Mouse (Mus musculus) CD4-positive, CD25-positive, alpha-beta regulatory T cell, adult 2 months (primary cell): ENCODE measurements around the gene Zfp687.
"Not testable (repeated sequence)": the region's sequence is repeated elsewhere in the genome, so short reads cannot be mapped to it uniquely, and the experiment has no call there.

Experiments
- DNase-seq: peaks from one replicate; pipeline ENCODE4 v3.0.0-alpha.2; 2012; ENCODE audit warnings: low read depth, low spot score

Gene Zfp687

DNA sequence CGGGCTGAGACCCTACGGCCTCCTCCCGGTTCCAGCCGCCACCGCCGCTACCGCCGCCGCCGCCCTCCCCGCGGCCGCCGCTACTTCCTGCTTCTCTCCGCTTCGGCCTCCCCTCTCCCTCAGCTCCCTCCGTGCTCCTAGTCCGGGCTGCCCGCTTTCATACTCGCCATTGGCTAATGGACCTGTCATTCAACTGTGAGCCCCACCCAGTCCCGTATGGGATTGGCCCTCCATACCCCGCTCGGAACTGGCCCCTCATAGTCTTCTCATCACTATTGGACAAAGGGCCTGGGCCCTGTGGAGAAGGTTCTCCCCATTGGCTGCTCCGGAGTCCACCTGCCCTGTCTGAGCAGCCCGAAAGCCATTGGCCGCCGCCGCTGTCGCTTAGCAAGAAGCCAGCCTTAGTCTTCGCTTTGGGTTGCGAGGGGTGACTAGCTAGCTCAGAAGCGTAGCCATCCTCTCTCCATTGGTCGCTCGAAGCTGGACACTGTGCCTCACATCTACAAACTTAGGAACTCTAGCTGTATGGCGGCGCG lies at the start of gene Zfp687:
TSS of gene Zfp687 (minus strand) at position 112 of the 536 bp plus-strand sequence.
- DNase-seq = peak; percentile 98

DNA sequence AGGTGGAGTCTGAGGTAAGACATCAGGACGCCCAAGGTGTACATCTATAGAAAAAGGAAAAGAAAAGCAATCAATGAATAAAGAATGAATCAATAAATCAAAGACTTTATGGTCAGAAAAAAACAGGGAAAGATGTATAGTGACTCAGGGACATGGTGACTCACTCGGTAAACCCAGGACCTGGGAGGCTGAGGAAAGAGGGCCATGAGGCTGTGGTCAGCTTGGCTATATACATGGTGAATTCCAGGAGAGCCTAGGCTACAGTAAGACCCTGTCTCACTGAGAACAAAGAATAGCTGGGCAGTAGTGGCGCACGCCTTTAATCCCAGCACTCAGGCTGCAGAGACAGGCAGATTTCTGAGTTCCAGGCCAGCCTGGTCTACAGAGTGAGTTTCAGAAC lies 48.5 kb upstream of the Zfp687 start:
- DNase-seq = no peak

DNA sequence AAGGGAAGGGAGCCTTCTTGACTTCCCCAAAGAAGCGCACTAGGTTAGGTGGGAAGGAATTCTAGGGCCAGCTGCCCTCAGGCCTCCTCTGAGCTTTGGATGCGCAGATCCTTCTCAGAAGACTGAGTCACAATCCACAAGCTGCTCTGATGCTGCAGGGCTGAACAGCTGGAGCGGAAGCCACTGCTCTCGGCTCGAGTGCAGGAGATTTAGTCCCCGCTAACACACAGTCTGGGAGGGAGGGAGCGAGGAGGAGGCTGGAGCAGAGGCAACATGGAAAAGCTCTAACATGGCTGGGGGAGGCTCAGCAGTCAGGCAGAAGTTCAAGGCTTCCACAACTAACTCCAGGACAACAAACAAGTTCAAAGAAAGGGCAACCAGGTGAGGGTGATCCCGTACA lies 42.8 kb upstream of the Zfp687 start:
- no peak for DNase-seq

DNA sequence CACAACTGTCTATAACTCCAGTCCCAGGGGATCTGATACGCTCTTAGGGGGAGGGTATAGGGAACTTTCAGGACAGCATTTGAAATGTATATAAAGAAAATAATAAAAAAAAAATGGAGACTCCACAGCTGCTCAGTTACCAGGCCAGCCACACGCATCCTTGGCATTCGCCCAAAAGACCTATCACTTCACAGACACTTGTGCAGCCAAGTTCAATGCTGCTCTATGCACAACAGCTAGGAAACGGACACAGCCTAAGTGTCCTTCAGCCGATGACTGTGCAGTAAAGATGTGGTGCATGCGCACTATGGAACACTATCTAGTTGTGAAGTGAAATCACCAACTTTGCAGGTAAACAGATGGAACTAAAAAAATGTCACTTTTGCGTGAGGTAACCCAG lies 41.0 kb upstream of the Zfp687 start:
- DNase-seq = no peak

DNA sequence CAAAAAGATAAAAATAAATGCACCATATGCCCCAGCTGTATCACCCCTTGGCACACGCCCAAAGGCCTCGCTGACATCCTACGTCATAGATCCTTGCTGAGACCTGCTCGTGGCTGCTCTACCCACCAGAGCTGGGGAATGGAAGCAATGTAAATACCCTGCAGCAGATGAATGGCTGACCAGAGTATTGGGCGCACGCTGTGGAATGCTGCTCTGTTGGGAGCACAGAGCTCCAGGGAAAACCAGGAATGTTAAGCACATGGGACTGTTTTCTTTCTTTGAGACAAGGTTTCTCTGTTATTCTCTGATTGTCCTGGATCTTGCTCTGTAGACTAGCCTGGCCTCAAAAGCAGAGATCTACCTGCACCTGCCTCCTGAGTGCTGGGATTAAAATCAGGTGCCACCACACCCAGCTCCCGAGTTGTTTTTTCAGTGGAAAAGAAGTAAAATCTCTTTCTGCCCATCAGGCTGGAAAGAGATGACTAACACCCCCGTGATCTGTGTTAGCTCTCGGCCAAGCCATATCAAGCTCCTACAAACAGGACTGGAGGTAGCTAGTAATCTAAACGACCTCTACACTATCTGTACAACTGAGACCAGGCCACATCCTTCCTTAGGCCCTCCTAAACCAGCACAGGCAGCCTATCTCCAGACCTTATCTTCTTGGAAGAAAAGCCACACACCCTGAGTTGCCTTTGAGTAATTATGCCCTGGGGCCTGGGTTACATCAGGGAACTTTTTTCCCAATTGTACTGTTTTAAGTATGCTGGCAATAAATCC lies 39.4 kb upstream of the Zfp687 start:
- peak; percentile 20 for DNase-seq

DNA sequence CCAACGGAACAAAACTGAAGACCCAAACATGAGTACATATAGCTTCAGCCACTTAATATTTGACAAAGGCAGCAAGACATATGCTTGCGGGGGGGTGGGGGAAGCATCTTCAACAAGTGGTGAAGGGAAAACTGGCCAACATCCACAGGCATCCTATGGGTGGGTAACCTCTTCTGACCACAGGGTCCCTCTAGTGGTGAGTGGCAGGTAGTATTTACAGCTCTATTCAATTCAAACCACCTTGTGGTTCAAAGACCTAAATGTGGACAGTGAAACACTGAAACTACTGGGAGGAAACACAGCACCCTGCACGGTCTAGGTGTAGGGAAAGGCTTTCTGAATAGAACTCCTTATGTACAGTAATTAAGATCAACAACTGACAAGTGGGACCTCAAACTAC lies 38.5 kb upstream of the Zfp687 start:
- peak; percentile 74 for DNase-seq

DNA sequence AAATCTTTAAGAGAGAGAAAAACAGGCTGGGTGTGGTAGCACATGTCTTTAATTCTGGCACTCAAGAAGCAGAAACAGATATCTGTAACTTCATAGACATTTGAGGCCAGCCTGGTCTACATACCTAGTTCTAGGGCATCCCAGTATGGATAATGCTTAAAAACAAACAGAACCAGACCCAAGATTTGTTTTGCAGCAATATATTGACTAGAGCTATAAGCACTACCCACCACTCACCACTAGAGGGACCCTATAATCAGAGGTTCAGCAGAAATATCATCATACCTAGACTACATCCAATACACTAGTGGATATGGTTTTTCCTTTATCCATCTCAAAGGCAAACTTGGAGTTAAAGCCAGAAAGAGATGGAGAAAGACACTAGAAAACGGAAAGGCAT lies 37.7 kb upstream of the Zfp687 start:
- DNase-seq = peak; percentile 80

DNA sequence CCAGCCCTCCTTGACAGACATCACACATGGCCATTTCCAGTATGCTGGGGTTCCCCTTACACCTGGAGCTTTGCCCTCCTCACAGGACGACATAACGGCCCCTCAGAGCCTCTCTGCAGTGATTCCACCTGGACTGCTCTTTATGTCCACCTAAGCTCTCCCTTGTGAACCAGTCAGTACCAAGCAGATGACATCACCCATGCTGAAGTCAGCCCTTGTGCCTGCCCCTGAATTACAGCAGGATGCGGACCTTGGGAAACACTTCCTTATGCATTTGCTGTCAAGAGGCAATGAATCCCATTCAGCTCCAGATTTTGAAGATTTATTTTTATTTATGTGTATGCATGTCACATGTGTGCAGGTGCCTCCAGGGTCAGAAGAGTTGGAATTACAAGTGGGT lies 32.7 kb upstream of the Zfp687 start:
- DNase-seq = no peak

DNA sequence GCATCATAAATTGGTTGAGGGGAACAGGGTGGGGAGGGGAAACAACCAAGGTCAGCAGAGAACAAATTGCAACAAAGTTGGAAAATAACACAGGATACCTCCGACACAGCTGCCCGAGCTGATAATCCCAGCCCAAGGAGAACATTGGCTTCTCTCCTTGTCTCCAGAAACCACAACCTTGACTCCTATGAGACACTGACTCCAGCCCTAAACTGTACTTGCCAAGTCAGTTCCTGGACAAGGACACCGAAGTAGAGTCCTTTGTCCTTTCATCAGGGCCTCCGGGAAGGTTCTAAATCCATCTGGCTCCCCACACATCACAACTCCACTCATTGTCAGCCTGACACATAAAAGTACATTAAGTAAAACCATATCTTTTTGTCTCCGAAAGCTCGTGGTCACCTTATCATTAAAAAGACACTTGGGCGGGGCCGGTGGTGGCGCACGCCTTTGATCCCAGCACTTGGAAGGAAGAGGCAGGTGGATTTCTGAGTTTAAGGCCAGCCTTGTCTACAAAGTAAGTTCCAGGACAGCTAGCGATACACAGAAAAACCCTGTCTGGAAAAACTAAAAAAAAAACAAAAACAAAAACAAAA lies 31.3 kb upstream of the Zfp687 start:
- no peak for DNase-seq

DNA sequence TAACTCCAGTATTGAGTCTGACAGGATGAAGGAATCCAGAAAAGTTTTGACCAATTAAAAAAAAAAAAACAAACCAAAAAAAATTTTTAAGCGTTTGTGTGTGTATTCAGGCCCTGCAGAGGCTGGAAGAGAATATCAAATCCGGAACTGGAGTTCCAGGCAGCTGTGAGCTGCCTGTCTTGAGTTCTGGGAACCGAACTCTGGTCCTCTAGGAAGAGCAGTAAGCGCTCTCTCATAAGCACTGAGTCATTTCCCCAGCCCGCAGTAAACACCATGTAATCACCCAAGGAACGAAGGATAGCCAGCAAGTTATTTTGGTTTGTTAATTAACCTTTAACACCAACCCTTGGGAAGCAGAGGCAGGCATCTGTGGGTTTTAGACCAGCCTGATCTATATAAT lies 28.0 kb upstream of the Zfp687 start:
- no peak for DNase-seq

DNA sequence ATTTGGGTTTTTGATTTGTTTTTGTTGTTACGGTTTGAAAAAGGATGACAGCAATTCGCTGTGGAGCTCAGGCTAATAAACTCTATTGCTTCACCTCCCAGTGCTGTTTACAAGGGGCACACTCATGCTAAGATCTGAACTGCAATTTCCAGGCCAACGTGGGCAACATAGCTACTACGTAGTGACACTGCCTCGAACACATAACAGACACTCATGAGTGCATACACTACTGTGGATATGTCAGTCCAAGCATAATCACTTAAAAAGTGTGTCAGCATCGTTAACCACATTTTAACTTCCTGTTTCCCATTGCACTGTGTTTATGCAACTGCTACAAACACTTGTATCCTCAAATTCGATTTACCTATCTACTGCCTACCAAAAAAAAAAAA lies 27.6 kb upstream of the Zfp687 start:
- DNase-seq = peak; percentile 62

DNA sequence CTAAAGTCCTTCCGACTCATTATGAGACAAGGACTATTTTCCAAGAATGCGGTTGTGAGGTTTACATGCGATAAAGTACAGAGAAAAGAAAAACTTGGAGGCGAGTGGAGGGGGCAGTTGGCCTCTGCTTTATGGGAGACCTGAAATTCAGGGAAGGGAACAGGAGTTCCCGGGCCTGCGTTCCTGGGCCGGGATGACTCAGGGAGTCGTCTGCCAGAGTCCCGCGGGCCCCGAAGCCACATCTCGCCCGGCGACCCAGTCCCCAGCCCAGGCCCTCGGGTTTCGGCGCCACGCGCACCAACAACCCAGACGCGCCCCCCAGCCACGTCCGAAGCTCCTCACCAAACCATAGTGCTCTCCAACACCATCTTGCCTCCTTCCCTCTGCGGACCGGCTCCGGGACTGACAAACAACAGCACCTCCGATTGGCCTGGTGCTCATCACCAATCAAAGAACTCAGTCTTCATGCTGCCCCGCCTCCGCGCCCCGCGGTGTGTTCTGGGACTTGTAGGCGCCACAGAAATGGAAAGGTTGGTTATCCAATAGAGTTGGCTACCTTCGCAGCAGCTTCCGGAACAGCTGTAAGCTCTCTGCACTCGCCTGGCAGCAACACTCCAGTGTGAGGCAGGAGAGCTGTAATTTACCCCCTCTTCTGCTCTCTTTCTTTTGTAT lies 27.1 kb upstream of the Zfp687 start, which contains the start of gene Psmd4:
TSS of gene Psmd4 (minus strand) at position 449 of the 672 bp plus-strand sequence.
- DNase-seq = peak; percentile 98

DNA sequence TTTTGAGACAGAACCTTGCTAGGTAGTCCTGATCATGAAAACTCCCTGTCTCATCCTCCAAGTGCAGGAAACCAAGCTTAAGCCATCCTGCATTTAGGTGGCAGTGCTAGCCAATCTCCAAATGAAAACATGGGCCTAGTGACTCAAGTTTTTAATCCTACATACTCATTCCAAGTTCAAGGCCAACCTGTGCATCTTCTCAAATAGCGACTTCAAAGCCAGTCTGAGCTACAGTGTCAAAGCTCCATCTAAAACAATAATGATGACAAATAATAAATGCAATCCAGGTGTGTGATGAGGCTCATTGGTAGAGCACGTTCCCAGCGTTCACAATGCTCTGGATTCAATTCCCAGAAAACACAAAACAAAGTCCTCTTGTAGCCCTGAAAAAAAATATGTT lies 26.4 kb upstream of the Zfp687 start:
- DNase-seq = no peak

DNA sequence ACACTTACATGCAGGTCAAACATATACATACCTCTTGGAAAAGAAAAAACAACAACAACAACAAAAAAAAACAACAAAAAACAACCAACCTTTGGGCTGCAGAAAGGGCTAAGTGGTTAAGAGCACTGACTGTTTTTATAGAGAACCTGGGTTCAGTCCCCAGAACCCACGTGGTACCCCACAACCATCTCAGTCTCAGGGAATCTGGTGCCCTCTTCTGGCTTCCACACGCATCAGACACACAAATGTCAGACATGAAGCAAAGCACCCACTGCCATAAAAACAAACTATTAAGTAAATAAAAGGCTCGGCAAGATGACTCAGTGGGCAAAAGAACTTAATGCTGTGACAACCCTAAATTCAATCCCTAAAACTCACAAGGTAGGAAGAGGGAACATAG lies 14.7 kb upstream of the Zfp687 start:
- peak; percentile 53 for DNase-seq

DNA sequence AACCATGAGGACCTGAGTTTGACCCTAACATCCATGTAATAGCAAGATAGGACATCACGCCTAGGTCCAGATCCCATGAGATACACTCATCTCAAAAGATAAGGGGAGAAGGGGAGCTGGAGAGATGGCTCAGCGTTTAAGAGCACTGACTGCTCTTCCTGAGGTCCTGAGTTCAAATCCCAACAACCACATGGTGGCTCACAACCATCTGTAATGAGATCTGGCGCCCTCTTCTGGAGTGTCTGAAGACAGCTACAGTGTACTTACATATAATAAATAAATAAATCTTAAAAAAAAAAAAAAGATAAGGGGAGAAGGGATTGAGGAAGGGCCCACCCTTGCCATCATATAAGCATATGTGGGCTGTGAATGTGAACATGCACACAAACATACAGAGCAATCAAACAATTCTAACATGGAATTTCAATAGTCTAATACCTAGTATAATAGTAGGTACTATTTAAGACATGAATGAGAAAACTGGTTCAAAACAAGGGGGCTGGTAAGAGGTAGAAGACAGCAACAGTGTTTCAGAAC lies 14.1 kb upstream of the Zfp687 start:
- not testable (repeated sequence) for DNase-seq

DNA sequence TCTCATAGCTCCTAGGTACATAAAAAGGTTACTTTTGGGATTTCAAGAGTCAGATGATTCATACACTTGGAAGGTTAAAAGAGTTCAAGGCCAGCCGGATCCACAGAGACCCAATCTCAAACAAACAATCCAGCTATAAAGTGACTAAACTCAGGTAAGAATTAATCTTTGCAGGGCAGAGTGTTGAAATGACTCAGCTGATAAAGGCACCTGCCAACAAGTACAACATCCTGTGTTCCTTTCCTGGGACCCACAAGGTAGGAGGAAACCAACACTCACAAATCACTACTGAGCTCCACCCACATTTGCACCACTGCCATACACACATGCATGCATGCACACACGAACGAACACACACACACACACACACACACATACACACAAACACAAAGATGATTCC lies 13.4 kb upstream of the Zfp687 start:
- peak; percentile 56 for DNase-seq

DNA sequence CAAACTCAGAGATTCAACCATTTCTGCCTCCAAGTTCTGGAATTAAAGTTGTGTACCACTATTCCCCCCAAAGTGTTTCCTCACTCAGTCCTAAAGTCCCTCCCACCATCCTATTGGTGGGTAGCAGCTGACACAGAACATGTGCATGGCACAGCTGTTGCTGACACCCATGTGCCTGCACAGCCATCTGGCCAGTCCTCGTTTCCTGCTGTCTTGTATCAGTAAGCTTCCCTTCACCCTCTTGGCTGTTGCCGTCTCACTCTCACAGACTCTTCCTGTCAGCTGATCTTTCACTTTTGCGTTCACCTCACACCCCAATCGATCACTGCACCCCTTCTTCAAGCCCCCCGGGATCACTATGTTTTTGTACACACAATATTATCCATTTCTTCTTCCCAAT lies 12.5 kb upstream of the Zfp687 start:
- peak; percentile 64 for DNase-seq

DNA sequence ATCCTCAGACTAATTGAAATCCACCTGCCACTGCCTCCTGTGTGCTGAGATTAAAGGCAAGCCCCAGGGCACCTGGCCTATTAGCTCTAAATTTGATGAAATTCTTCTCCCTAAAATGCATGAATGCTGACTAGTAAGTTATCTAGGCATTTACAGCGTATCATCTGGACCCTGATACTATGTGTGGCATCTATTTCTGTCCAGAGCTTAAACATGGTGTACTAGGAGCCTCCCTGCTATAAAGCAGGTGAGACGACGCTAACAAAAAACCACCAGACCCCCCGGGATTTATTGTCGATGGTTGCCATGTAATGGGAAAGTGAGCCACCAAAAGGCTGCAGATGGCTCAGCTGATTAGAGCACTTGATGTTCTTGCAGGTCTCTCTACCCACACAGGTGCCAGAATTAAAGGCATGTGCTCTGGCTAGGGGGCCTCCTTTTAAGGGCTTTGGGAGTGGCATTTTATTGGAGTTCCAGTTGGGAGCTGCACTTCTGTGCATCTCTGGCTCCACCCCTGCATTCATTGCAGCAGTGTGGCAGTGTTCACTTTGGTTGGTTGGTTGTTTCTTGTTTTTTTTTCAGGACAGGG lies 11.9 kb upstream of the Zfp687 start:
- no peak for DNase-seq

DNA sequence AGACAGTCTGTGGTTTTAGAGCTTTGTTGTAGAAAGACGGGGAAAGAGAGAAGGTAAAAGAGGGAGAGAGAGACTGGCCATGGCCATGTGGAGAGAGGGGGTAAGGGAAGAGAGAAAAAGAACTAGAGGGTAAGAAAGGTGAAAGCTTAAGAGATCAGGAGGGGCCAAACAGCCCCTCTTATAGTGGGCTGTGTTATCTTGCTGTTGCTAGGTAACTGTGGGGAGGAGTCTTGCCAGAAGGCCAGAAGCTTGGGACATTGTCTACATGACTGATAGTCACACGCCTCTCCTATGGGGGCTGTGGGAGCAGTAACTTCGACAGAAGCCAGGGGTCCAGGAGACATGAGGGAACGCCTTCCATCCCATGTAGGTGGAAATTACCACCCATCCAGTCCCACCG lies 10.0 kb upstream of the Zfp687 start:
- no peak for DNase-seq

DNA sequence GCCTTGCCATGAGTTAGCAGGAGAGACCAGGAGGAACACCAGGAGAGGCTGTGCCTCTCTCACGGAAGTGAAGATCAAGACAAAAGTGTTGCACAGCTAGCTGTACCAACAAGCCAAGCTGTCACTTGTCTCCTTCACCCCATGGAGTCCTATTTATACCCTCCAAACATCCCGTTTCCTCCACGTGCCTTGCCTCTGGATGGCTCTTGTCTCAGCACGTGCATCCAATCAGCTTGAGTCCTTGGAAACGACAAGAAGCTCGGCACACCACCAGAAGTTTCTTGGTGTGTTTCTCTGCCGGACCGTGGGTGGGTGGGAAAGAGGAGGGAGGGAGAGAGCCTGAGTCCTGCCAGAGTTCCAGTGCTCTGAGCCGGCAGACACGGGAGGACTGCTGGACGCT lies 9.3 kb upstream of the Zfp687 start:
- no peak for DNase-seq

DNA sequence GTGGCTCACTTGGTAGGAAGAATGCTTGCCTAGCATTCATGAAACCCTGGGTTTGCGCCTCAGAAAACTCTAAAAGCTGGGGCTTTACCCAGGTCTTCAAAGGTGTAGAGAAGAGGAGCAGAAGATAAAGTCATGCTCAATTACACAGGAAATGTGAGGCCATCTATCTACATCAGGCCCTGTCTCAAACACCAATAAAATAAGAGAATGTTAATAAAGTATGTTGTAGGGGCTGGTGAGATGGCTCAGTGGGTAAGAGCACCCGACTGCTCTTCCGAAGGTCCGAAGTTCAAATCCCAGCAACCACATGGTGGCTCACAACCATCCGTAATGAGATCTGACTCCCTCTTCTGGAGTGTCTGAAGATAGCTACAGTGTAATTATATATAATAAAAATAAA lies 5.7 kb upstream of the Zfp687 start:
- DNase-seq = not testable (repeated sequence)

DNA sequence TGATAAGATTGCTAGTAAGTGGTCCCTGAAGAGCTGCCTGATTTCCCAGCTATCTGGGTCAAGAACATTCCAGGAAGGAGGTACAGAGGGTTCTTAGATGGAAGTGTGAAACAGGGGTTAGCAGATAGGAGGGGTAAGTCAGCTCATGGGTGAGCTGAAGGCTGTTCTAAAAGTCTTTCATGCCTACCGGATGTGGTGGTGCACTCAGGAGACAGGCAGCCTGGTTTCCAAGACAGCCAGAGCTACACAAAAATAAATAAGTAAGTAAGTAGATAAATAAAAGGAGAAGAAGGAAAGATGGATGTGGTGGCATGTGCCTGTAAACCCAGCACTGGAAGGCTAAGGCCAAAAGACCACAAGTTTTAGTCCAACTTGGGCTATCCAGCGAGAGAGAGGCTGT lies 3.5 kb upstream of the Zfp687 start:
- peak; percentile 78 for DNase-seq
